Mouse (Mus musculus) Patski (cell line): ENCODE data around the gene Wfdc17. TPM values are rescaled to one million over a fixed set of nuclear protein-coding genes. Genes with fewer than 3 reads are reported as not detected.

Source experiments
- ATAC-seq: fragments of 100-300 bp; one replicate; pipeline ENCODE4 v1.8.0; 2021
- CTCF ChIA-PET: fragments of 350-600 bp; sonication (Branson Sonifier 250); formaldehyde crosslinking; loops from one replicate; lab custom pipeline; 2022; ENCODE audit warnings: inconsistent platforms; lab: Charles Lee
- POLR2A ChIA-PET: fragments of 350-600 bp; sonication (Branson Sonifier 250); formaldehyde crosslinking; loops from one replicate; lab custom pipeline; 2022; ENCODE audit warnings: antibody characterized with exemption, inconsistent platforms; lab: Charles Lee
- DNase-seq: peaks from one replicate; pipeline ENCODE4 v3.0.0-alpha.2; 2011; ENCODE audit warnings: low read depth, low spot score
- H3K27me3 ChIP-seq: fragments of 371-371 bp; one replicate; pipeline ENCODE4 v1.5.1; 2021
- CTCF ChIP-seq: fragments of 100-300 bp; IDR thresholded peaks from one replicate; pipeline ENCODE4 v1.5.1; 2021
- in situ Hi-C: fragments of 300-500 bp; cut with MboI; formaldehyde crosslinking; loops from 3 replicates; pipeline ENCODE4 v1.11.1; 2018; ENCODE audit warnings: low pct_unique_long_range_greater_than_20kb, mixed read lengths
- polyA plus RNA-seq: library from polyadenylated mRNA; unstranded; gene quantifications from one replicate; pipeline ENCODE4 v1.2.3, GENCODE M21; 2021

Wfdc17 gene
- polyA plus RNA-seq, 1 experiment from 2014 or later, result not detected

DNA sequence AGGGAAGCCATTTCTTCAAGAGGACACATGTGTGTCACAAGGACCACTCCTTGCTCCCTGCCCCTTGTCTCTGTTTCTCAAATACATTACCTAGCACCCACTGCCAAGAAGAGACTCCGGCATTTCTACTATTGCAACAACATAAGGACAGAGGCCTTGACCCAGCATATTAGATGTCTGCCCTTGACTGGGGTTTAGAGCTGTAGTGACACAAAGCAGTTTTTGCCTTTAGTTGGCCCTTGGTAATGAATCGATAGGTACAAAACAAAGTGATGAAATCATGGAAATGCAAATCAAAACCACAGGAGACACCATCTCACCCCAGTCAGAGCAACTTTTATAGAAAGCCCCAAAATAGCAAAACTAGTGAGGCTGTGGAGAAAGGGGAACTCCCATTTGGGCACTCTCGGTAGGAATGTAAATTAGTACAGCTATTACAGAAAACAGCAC lies 33.3 kb downstream of the Wfdc17 start:
- H3K27me3 ChIP-seq, result peaks cover 8% of the 10 kb centered on the region
- TF ChIP-seq CTCF, result no peak
- ATAC-seq, result no peak
- ChIA-PET CTCF (interaction anchor here (2.6 kb wide), 1 partner anchor 106 kb away, joined by 8 read pairs; no protein-coding TSS in a partner anchor), POLR2A (no interaction called here)
- DNase-seq, result no peak
- in situ Hi-C loops, result loop anchor here (5.0 to 10.0 kb wide), 2 partner anchors 175 to 292 kb away; no protein-coding TSS in a partner anchor

DNA sequence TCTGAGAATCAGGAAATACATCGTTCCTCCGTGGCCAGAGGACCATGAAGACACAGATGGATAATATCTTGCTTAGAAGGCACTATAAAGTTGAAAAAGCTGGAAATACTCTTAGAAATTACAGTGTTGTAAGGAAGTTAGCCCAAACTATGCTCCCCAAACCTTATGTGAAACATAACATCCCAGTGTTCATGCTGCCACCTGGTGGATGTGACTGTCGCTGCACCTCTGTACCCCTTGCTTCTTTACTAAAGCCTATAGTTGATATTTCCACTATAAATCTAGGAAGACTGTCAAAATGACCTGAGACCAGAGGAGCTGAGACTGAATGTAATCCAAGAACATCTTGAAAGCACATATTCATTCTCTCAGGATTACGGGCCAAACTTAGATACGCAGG lies 35.5 kb downstream of the Wfdc17 start:
- in situ Hi-C loops, result loop anchor here (5.0 to 10.0 kb wide), 2 partner anchors 177 to 294 kb away; no protein-coding TSS in a partner anchor
- ATAC-seq (no peak), DNase-seq (no peak)
- peaks cover 8% of the 10 kb centered on the region for H3K27me3 ChIP-seq
- peak; percentile 90 for TF ChIP-seq CTCF
- POLR2A ChIA-PET, result no interaction called here
- CTCF ChIA-PET, result interaction anchor here (1.1 to 2.6 kb wide), 5 partner anchors 99 to 183 kb away, joined by 3 to 9 read pairs (median 4); no protein-coding TSS in a partner anchor

DNA sequence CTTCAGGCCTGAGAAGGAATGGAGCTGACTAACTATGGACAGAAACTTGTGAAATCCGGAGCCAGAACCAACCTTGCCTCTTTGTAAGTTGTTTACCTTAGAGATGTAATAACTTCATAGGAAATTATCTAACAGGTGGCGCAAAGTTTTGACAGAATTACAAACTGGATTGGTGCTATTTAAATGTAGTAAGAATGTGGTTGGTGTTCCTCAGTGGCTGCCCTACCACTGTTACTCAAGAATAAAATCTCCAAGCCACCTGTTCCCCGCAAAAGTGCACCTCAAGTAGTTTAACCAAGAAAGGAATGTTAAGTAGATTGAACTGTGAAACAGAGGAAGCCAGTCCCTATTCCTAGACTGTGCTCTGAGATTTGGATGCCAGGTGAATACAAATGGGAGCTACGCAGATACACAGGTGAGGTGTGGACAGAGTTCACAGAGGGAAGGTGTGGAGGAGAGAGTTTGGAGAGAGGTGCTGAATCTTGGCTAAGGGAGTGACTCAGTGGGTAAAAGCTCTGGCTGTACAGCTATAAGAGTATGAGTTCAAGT lies 36.7 kb downstream of the Wfdc17 start:
- peaks cover 12% of the 10 kb centered on the region for H3K27me3 ChIP-seq
- ATAC-seq (no peak), DNase-seq (no peak)
- in situ Hi-C loops, result no loop called here
- TF ChIP-seq CTCF, result no peak
- POLR2A ChIA-PET, result interaction anchor here (1.1 kb wide), 1 partner anchor 13 kb away, joined by 3 read pairs; no protein-coding TSS in a partner anchor
- CTCF ChIA-PET, result interaction anchor here (0.8 to 1.4 kb wide), 5 partner anchors 13 to 184 kb away, joined by 3 to 7 read pairs (median 3); partner anchors contain the start of gene Heatr6

- no peak for ATAC-seq
- in situ Hi-C loops, result no loop called here
- H3K27me3 ChIP-seq, result peaks cover 18% of the 10 kb centered on the region
- POLR2A ChIA-PET, result no interaction called here
- no peak for DNase-seq
- CTCF ChIA-PET, result no interaction called here
- no peak for TF ChIP-seq CTCF
Observed at GRCm38 (mm10) chr11:83741841-83742240, 38.0 kb downstream of the Wfdc17 start.

- in situ Hi-C loops, result no loop called here
- TF ChIP-seq CTCF, result no peak
- DNase-seq (no peak), ATAC-seq (no peak)
- CTCF ChIA-PET, result interaction anchor here (0.6 kb wide), 1 partner anchor 14 kb away, joined by 3 read pairs; no protein-coding TSS in a partner anchor
- POLR2A ChIA-PET, result no interaction called here
- peaks cover 18% of the 10 kb centered on the region for H3K27me3 ChIP-seq
Observed at GRCm38 (mm10) chr11:83742731-83743355, 39.1 kb downstream of the Wfdc17 start.

DNA sequence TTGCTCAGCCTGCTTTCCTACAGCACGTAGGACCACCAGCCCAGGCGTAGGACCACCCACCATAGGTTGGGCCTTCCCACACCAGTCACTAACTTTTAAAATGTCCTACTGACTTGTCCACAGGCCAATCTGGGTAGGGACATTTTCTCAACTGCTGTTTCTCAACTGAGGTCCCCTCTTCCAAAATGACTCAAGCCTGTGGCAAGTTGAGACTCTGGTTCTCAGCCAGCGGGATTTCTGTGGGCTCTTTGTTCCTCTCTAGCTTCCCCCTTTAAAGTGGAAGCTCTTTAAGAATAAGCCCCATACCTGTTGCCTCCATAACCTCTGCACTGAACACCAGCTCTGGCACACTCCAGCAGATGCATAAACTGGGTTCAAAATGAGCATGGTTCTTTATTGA lies 39.7 kb downstream of the Wfdc17 start:
- TF ChIP-seq CTCF, result no peak
- H3K27me3 ChIP-seq, result peaks cover 24% of the 10 kb centered on the region
- DNase-seq, result no peak
- ChIA-PET CTCF (interaction anchor here (0.6 to 1.2 kb wide), 2 partner anchors 15 to 151 kb away, joined by 3 to 5 read pairs; partner anchors contain the start of gene Ccl6), POLR2A (no interaction called here)
- ATAC-seq, result no peak
- in situ Hi-C loops, result no loop called here

DNA sequence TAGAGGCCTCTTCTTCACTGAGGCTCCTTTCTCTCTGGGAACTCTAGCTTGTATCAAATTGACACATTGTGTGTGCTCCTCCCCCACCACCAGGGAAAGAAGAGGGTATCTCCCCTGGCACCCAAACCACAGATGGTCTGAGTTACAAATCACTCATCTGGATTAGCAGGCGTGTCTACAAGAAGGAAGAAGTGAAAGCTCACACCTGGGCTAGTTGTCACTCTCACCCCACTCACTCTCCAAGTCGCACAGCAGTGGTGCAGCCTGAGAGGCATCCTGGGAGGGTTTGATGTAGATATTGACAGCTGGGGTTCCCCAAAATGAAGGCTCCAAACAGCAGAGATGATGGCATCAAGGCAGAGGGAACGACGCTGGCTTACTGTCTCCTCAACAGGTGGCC lies 42.4 kb downstream of the Wfdc17 start:
- H3K27me3 ChIP-seq, result peaks cover 40% of the 10 kb centered on the region
- CTCF ChIA-PET, result interaction anchor here (1.3 to 1.4 kb wide), 2 partner anchors 10 to 13 kb away, joined by 3 to 5 read pairs; no protein-coding TSS in a partner anchor
- POLR2A ChIA-PET, result no interaction called here
- in situ Hi-C loops, result no loop called here
- no peak for ATAC-seq
- no peak for TF ChIP-seq CTCF
- DNase-seq, result no peak

GRCm38 (mm10) chr11:83746681-83747080 lies 42.9 kb downstream of the Wfdc17 start, which contains the start of gene Wfdc21:
Wfdc21 (plus strand) TSS chr11:83746940.
- no peak for ATAC-seq
- ChIA-PET CTCF (interaction anchor here (1.3 to 1.4 kb wide), 2 partner anchors 11 to 13 kb away, joined by 3 to 5 read pairs; no protein-coding TSS in a partner anchor), POLR2A (no interaction called here)
- peaks cover 40% of the 10 kb centered on the region for H3K27me3 ChIP-seq
- no peak for TF ChIP-seq CTCF
- in situ Hi-C loops, result no loop called here
- no peak for DNase-seq

- POLR2A ChIA-PET, result no interaction called here
- in situ Hi-C loops, result no loop called here
- no peak for ATAC-seq
Observed at GRCm38 (mm10) chr11:83747376-83748265, 43.8 kb downstream of the Wfdc17 start.

More at GRCm38 (mm10) chr11:83747376-83748265, 43.8 kb downstream of the Wfdc17 start:
- H3K27me3 ChIP-seq, result peaks cover 42% of the 10 kb centered on the region
- no peak for DNase-seq
- CTCF ChIA-PET, result interaction anchor here (1.3 kb wide), 1 partner anchor 12 kb away, joined by 3 read pairs; no protein-coding TSS in a partner anchor
- TF ChIP-seq CTCF, result no peak
